Mouse (Mus musculus) adrenal gland, adult 2 months (tissue): ENCODE measurements around the gene Ubox5. TPM values are rescaled to one million over a fixed set of nuclear protein-coding genes. Genes with fewer than 3 reads are reported as not detected.

ENCODE experiments used
- DNase-seq: peaks from one replicate; pipeline ENCODE4 v3.0.0; 2021
- polyA plus RNA-seq: library from polyadenylated mRNA; depleted of rRNA; stranded (reverse); fragments of >200 nt; gene quantifications from 2 replicates; pipeline ENCODE4 v1.2.3, GENCODE M21; 2012; rRNA removed
- total RNA-seq, 2 experiments: library from RNA; stranded (reverse); gene quantifications; 2 replicates each; pipeline ENCODE4 v1.2.3; 2021

Gene Ubox5
- total and polyA plus RNA-seq, 3 experiments = 6.3 to 7.1 (median 6.4) TPM

DNA sequence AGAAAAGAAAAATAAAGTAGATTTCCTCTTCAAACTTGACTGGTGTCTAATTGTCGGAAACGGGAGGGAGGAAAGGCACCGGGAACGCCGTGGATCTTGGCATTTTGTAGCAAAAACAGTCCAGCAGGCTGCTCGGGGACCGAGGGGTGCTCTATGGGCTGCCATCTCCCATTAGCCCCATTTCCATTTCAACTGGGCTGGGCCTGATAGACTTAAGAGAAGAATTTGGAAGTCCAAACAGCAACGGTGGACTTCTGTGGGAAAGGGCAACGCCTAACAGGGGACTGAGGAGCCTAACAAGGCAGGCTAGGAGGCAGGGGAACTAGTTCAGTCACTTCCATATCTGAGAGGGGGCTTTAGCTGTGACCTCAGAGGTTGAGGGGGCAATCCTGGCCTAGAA lies 52.8 kb downstream of the Ubox5 start:
- no peak for DNase-seq

DNA sequence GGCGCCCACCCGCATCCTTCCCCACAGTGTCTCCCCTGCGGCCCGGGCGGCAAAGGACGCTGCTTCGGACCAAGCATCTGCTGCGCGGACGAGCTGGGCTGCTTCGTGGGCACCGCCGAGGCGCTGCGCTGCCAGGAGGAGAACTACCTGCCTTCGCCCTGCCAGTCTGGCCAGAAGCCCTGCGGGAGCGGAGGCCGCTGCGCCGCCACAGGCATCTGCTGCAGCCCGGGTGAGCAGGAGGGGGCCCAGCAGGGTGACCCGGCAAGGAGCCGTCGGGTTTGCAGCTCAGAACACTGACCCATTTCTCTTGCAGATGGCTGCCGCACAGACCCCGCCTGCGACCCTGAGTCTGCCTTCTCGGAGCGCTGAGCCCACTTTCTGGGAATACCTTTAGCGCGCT lies 53.3 kb downstream of the Ubox5 start:
- DNase-seq = peak; percentile 27

DNA sequence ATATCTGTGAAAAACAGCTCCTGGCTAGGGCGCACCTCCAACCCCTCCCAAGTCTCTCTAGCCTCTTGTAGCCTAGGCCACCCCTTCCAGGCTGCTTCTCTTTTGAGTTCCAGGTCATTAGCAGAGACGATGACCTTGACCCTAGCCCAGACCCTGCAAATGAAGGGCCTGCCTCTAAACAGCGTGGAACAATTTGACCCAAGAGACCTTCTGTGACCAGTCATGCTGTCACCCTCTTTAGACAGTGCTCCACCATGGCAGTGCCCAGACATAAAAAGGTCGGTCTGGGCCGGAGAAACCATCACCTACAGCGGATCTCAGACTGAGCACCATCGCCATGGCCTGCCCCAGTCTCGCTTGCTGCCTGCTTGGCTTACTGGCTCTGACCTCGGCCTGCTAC lies 54.0 kb downstream of the Ubox5 start, which contains the start of gene Oxt:
Oxt (plus strand) TSS at position 301 of the 400 bp plus-strand sequence.
- DNase-seq = no peak

DNA sequence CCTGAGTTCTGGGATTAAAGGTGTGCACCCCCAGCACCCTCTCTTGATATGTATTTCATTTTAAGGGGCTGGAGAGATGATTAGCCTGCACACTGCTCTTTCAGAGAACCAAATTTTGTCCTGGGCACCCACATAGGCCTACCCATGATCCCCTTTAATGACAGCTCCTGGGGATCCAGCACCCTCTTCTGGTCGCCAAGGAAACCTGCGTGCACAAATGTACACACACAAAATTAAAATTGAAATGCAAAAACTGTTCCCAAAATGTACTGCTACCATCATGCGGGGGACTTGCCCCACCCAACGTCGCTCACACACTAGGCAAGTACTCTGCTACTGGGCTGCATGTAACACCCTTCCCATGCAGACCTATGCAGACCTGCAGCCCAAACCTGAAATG lies 54.9 kb downstream of the Ubox5 start:
- DNase-seq = no peak

DNA sequence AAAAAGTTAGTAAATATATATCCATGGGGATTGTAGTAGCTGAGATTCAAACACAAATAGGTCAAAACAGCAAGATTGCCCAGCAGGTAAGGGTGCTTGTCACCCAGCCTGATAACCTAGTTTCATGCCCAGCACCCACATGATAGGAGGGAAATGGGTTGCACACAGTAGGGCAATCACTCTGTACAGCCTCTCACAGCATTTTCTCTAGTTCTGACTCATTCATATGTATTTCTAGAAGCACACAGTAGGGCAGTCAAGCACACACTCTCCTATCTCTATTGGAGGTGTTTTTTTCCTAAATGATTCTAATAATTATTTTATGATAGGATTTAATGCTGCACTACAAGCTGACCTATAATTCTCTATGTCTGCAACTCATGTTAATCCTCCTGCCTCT lies 59.9 kb downstream of the Ubox5 start:
- no peak for DNase-seq

DNA sequence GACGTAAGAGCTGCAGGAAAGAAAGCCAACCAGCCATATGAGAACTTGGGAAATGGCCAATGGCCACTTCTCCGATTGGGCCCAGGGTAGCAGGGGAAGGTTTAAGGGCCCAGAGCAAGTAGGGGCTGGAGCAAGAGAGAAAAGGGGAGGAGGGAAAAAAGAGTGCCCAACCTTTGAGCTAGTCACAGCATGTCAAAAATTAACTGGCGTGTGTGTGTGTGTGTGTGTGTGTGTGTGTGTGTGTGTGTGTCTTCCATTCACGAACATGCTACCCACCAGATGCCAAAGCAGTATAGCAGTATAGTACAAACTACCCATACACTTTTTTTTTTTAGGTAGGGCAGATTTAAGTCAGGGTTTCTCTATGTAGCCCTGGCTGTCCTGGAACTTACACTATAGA lies 60.9 kb downstream of the Ubox5 start:
- no peak for DNase-seq

DNA sequence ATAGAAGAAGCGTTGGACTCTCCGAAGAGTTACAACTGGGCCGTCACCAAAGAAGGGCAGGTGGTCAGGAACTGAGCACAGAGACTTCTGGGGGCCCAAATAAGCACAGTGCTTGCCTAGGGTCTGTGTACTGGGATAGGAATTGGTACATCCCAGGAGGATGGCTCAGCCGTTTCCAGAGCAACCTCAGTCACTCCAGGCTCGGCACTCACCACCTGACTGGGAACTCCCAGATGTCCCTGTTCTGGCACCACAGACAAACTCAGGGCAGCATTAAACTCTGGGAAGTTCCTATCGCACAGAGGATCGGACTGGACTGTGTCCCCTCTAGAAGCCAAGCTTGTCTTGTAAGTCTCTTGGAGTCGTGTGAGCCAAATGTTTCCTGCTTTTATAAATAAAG lies 64.9 kb downstream of the Ubox5 start:
- no peak for DNase-seq

DNA sequence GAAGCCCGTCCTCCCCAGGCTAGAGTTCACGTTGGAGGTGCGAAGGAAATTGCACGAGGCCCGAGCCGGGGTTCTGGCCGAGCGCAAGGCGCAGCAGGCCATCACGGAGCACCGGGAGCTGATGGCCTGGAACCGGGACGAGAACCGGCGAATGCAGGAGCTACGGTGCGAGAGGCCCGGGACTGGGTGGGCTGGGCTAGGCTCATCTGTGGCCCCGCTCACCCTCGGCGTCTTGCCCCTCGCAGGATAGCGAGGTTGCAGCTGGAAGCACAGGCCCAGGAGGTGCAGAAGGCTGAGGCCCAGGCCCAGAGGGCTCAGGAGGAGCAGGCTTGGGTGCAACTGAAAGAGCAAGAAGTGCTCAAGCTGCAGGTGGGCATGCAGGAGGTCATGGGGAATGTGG lies 65.8 kb downstream of the Ubox5 start:
- no peak for DNase-seq

DNA sequence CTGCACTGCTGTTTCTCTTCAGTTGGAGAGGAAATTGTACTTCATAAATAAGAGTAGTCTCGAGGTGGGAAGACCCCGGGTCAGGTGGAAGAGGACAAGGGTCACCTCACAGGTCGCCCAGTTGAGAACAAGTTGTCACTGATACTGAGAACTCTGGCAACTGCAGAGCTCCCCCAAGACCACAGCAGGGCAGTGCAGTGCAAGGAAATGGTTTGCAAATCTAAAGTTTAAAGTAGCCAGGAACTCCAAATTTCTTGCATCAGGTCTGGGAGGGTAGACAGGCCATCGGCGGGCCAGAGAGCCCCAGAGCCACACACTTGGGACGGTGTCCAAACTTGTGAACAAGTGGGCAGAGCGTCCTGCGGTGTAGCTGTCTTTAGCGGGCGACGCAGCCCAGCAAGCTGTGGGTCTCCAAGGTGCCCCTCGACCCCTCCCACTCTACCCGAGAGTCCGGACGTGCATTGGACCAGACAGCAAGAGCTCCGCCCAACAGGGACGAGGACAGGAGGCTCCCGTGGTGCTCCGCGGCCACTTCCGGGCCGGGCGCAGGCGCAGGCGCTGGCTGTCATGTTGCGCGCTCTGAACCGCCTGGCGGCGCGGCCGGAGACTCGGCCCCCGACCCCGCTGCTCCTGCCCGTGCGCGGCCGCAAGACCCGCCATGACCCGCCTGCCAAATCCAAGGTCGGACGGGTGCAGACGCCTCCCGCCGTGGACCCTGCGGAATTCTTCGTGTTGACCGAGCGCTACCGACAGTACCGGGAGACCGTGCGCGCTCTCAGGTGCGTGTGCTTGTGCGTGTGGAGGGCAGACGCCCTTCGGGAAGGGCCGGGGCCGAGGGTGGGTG lies 66.4 kb downstream of the Ubox5 start, which contains the start of gene Mrps26:
Mrps26 (plus strand) TSS at position 531 of the 844 bp plus-strand sequence.
- peak; percentile 97 for DNase-seq

DNA sequence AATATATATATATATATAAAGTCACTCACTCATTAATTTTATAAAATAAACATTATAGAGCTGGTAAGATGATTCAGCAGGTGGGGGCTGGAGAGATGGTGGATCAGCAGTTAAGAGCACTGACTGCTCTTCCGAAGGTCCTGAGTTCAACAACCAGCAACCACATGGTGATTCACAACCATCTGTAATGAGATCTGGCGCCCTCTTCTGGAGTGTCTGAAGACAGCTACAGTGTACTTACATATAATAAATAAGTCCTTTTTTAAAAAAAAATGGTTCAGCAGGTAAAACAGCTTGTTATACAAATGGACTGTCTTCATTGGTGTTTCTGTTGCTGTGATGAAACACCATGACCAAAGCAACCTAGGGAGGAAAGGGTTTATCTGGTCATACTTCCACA lies 71.8 kb downstream of the Ubox5 start:
- no peak for DNase-seq

DNA sequence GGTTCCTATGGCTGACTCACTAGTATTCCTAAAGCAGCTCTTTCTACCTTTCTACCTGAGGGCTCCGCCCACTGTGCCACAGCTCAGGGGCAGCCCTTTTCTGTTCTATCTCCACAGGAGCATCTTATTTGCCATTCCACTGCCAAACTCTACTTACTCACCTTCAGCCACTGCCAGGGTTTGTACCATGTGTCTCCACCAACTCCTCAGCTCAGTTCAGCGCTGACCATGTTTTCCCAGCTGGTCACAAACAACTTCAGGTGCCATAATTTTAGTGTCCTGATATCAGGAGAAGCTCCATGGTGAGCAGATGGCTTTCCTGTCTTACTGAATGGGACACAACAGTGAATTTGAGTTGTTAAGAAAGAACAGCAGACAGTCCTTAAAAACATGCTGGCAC lies 72.4 kb downstream of the Ubox5 start:
- DNase-seq = no peak

DNA sequence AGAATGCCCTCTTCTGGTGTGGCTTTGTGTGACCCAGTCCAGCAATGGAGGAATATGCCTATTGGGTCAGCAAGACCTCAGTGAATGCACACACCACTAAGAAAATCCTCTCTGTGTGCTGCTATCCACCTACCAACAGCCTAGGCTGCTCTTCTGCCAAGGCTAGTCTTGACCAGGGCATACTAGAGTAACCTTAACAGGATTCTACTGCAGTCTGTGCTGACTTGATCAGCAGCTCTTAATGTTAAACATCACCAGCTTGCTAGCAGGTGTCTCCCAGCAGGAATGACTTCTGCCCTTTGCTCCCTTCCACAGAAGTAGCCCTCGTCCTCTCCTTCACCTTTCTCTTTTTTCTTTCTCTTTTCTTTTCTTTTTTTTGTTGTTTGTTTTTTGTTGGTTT lies 73.5 kb downstream of the Ubox5 start:
- no peak for DNase-seq

DNA sequence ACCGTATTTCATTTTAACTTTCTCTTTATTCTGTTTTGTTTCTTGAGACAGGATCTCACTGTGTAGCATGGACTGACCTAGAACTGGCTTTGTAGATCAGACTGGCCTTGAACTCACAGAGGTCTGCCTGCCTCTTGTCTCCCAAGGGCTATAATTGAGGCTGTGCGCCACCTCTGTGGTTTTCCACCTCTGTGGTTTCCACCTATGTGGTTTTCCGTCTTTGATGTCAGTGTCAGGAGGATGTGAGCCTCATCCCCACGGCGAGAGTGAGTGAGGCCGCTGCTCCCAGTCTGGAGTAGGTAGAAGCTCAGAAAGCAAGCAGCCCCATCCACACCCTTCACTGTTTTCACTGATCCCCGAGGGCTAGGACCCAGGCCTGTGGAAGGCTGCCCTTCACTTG lies 75.0 kb downstream of the Ubox5 start:
- DNase-seq = no peak

DNA sequence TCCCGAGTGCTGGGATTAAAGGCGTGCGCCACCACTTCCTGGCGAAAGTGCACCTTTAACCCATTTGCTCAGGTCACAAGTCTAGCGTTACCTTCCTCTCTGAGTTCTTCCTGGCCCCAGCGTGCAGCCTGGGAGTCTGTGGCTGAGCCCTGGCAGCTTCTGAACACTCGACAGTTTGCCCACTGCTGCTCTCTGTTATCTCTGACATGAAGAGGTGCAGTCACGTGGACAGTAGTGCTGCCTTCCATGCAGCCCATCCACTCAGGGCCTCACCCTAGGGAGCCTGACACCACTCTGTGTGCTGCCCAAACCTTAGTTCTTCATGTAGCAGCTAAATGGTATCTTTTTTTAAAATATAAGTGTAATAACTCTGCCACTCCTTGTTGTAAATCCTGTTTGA lies 82.9 kb downstream of the Ubox5 start:
- DNase-seq = no peak

DNA sequence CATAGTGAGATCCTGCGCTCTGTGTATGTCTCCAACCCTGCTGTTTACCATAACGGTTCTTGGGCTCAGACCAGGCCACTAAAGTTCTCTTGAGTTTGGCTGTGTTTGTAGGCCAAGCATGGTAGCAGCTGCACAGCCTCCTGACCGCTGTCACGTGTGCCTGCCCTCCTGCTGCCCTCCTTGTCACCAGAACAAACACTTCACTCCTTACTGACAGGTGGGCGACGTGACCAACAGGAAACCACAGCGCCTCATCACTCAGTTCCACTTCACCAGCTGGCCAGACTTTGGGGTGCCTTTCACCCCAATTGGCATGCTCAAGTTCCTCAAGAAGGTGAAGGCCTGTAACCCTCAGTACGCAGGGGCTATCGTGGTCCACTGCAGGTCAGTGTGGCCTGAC lies 89.6 kb downstream of the Ubox5 start:
- DNase-seq = no peak

Other genes with a start within 250 kb of the Ubox5 start
- gene Cpxm1, start 232.5 kb downstream of the Ubox5 start, total RNA-seq = 1 to 10 TPM; 5.0 to 7.7 TPM
- 8.8 and 10.5 TPM in 2 replicates for gene Cpxm1, start 232.5 kb downstream of the Ubox5 start, polyA plus RNA-seq
- gene Gm28372, start 224.8 kb downstream of the Ubox5 start, total RNA-seq = not detected
- gene Gm28372, start 224.8 kb downstream of the Ubox5 start, polyA plus RNA-seq = not detected in 2 replicates
- gene 1700020A23Rik, start 224.8 kb downstream of the Ubox5 start, total RNA-seq = 1 to 10 TPM in 1 of 2 experiments, not detected in 1; 1.0 TPM
- gene 1700020A23Rik, start 224.8 kb downstream of the Ubox5 start, polyA plus RNA-seq = not detected in 2 replicates
- gene Tmem239, start 223.6 kb downstream of the Ubox5 start, total RNA-seq = not detected
- 0.08 TPM in 1 of 2 replicates, not detected in the other for gene Tmem239, start 223.6 kb downstream of the Ubox5 start, polyA plus RNA-seq
- gene Vps16, start 205.7 kb downstream of the Ubox5 start, total RNA-seq = 10 to 100 TPM; 55.4 to 57.0 TPM
- 44.8 and 44.9 TPM in 2 replicates for gene Vps16, start 205.7 kb downstream of the Ubox5 start, polyA plus RNA-seq
- gene Pced1a, start 205.3 kb downstream of the Ubox5 start, total RNA-seq = 10 to 100 TPM; 15.4 to 17.2 TPM
- 40.8 and 43.3 TPM in 2 replicates for gene Pced1a, start 205.3 kb downstream of the Ubox5 start, polyA plus RNA-seq
- gene Ptpra, start 179.8 kb downstream of the Ubox5 start, total RNA-seq = 100 to 1,000 TPM; 125 to 145 TPM
- gene Ptpra, start 179.8 kb downstream of the Ubox5 start, polyA plus RNA-seq = 80.0 and 113 TPM in 2 replicates
- gene Mrps26, start 66.3 kb downstream of the Ubox5 start, total RNA-seq = 10 to 100 TPM; 51.8 to 67.1 TPM
- 148 and 163 TPM in 2 replicates for gene Mrps26, start 66.3 kb downstream of the Ubox5 start, polyA plus RNA-seq
- not detected for gene Oxt, start 53.9 kb downstream of the Ubox5 start, total RNA-seq
- not detected in 2 replicates for gene Oxt, start 53.9 kb downstream of the Ubox5 start, polyA plus RNA-seq
- gene Avp, start 47.5 kb downstream of the Ubox5 start, total RNA-seq = not detected
- gene Avp, start 47.5 kb downstream of the Ubox5 start, polyA plus RNA-seq = not detected in 2 replicates
- gene Fastkd5, start within 50 bp of the Ubox5 start, total RNA-seq = 10 to 100 TPM in 1 of 2 experiments, 1 to 10 TPM in 1; 10.0 to 16.1 TPM
- 0.40 and 0.52 TPM in 2 replicates for gene Fastkd5, start within 50 bp of the Ubox5 start, polyA plus RNA-seq
- 10 to 100 TPM; 14.3 to 21.4 TPM for gene Lzts3, start 12.8 kb upstream of the Ubox5 start, total RNA-seq
- gene Lzts3, start 12.8 kb upstream of the Ubox5 start, polyA plus RNA-seq = 17.7 and 21.0 TPM in 2 replicates
- 100 to 1,000 TPM; 184 to 209 TPM for gene Ddrgk1, start 34.6 kb upstream of the Ubox5 start, total RNA-seq
- 190 and 213 TPM in 2 replicates for gene Ddrgk1, start 34.6 kb upstream of the Ubox5 start, polyA plus RNA-seq
- gene Itpa, start 37.6 kb upstream of the Ubox5 start, total RNA-seq = 10 to 100 TPM; 19.5 to 29.6 TPM
- 28.6 and 29.3 TPM in 2 replicates for gene Itpa, start 37.6 kb upstream of the Ubox5 start, polyA plus RNA-seq
- 1 to 10 TPM; 3.5 to 4.1 TPM for gene Slc4a11, start 67.5 kb upstream of the Ubox5 start, total RNA-seq
- gene Slc4a11, start 67.5 kb upstream of the Ubox5 start, polyA plus RNA-seq = 4.0 and 4.8 TPM in 2 replicates